Mouse (Mus musculus) T-cell, adult 2 months (primary cell): ENCODE results near the gene Serinc3.
"Not testable (repeated sequence)": the region's sequence is repeated elsewhere in the genome, so short reads cannot be mapped to it uniquely, and the experiment has no call there.

ENCODE experiments used
- DNase-seq: peaks from one replicate; pipeline ENCODE4 v3.0.0; 2022; ENCODE audit warnings: low spot score

Gene Serinc3

GRCm38 (mm10) chr2:163631223-163631622 lies 13.7 kb downstream of the Serinc3 start:
- DNase-seq = no peak

- not testable (repeated sequence) for DNase-seq
These were observed 23.5 kb downstream of the Serinc3 start for GRCm38 (mm10) chr2:163621401-163621800.

GRCm38 (mm10) chr2:163620451-163620850 lies 24.5 kb downstream of the Serinc3 start:
- DNase-seq = peak; percentile 62

GRCm38 (mm10) chr2:163617874-163618273 lies 27.1 kb downstream of the Serinc3 start:
- DNase-seq = no peak

GRCm38 (mm10) chr2:163617232-163617863 lies 27.6 kb downstream of the Serinc3 start:
- no peak for DNase-seq

GRCm38 (mm10) chr2:163616652-163617227 lies 28.2 kb downstream of the Serinc3 start:
- no peak for DNase-seq

GRCm38 (mm10) chr2:163615906-163616651 lies 28.9 kb downstream of the Serinc3 start:
- DNase-seq = no peak

GRCm38 (mm10) chr2:163615401-163615800 lies 29.5 kb downstream of the Serinc3 start:
- DNase-seq = no peak

- no peak for DNase-seq
These were observed 30.9 kb downstream of the Serinc3 start for GRCm38 (mm10) chr2:163613990-163614389.

GRCm38 (mm10) chr2:163613206-163613605 lies 31.7 kb downstream of the Serinc3 start:
- no peak for DNase-seq

GRCm38 (mm10) chr2:163611176-163611575 lies 33.8 kb downstream of the Serinc3 start:
- no peak for DNase-seq

- no peak for DNase-seq
These were observed 35.5 kb downstream of the Serinc3 start for GRCm38 (mm10) chr2:163609281-163609975.

- DNase-seq = no peak
These were observed 36.9 kb downstream of the Serinc3 start for GRCm38 (mm10) chr2:163608008-163608407.

- DNase-seq = no peak
These were observed 38.8 kb downstream of the Serinc3 start for GRCm38 (mm10) chr2:163606161-163606560.

GRCm38 (mm10) chr2:163602101-163602971 lies 42.6 kb downstream of the Serinc3 start, which contains the start of gene Ttpal:
Gene Ttpal, plus strand, starts transcription at chr2:163602314.
- DNase-seq = peak; percentile 92

GRCm38 (mm10) chr2:163601712-163602100 lies 43.2 kb downstream of the Serinc3 start:
- no peak for DNase-seq

GRCm38 (mm10) chr2:163601066-163601465 lies 43.9 kb downstream of the Serinc3 start:
- DNase-seq = no peak

- DNase-seq = peak; percentile 67
These were observed 45.7 kb downstream of the Serinc3 start for GRCm38 (mm10) chr2:163599226-163599625.

- peak; percentile 70 for DNase-seq
These were observed 47.3 kb downstream of the Serinc3 start for GRCm38 (mm10) chr2:163597661-163598060.

- DNase-seq = no peak
These were observed 48.1 kb downstream of the Serinc3 start for GRCm38 (mm10) chr2:163596873-163597155.

GRCm38 (mm10) chr2:163596057-163596872 lies 48.7 kb downstream of the Serinc3 start:
- no peak for DNase-seq
